Mouse (Mus musculus): Measurements from ENCODE around the gene Map9. TPM values are rescaled to one million over a fixed set of nuclear protein-coding genes. Genes with fewer than 3 reads are reported as not detected.

Gene Map9
- polyA plus RNA-seq, 1 experiment from 2014 or later = 8.9 TPM

DNA sequence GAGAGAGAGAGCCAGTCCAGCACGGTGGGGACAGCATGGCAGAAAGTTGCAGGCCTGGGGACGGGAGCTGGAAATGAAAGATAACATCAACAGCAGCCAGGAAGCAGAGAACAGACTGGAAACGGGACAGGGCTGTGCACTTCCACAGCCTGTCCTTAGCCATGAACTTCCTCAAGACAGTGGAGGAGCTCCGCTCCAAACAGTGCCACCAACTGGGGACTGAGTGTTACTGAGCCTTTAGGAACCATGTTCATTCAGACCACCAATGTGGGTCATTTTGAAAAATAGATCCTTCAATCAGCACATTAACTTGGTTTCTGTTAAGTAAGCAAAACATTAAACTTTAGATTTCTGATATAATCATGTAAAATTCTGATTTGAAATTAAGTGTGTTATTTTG lies 4.6 kb downstream of the Map9 start:
- Histone ChIP-seq H3K4me2 (no peak overlapping the region), H3K27me3 (no peaks in the 10 kb centered on the region), H3K4me1 (peaks cover 7% of the 10 kb centered on the region), H3K9me3 (no peaks in the 10 kb centered on the region), H3K4me3 (no peak overlapping the region), H3K27ac (no peak overlapping the region), H3K36me3 (peaks cover 7% of the 10 kb centered on the region; the same call in 1 of the 2 replicates), H3K9ac (no peak overlapping the region)
- WGBS = 31% methylated on average over 4 of the region's 4 CpGs
- ATAC-seq (ENCODE audit: insufficient number of reproducible peaks, insufficient read depth, low FRiP score, low TSS enrichment, low read depth) = no peak

DNA sequence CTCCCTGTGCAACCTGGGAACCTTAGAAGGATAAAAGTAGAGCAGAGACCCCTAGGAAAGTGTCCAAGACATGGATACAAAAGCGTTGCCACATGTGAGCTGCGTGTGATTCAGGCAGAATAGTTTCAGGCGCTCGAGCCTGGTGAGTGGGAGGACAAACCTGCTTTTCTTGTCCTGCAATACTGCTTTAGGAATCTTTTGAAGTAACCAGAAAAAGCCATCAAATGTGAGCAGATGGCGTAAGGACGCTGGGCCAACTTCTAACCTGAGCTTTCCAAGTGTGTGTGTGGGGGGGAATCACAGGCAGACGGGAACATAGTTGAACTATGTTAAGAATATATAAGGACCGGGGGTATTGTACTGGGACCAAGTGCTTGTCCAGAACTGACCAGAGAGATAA lies 6.7 kb downstream of the Map9 start:
- Histone ChIP-seq H3K27ac (no peak overlapping the region), H3K9ac (no peak overlapping the region), H3K9me3 (no peaks in the 10 kb centered on the region), H3K4me1 (no peaks in the 10 kb centered on the region), H3K27me3 (no peaks in the 10 kb centered on the region), H3K4me3 (no peak overlapping the region), H3K4me2 (no peak overlapping the region), H3K36me3 (peaks cover 7% of the 10 kb centered on the region; the same call in 1 of the 2 replicates)
- 76% methylated on average over 8 of the region's 8 CpGs for WGBS
- no peak for ATAC-seq (ENCODE audit: insufficient number of reproducible peaks, insufficient read depth, low FRiP score, low TSS enrichment, low read depth)

DNA sequence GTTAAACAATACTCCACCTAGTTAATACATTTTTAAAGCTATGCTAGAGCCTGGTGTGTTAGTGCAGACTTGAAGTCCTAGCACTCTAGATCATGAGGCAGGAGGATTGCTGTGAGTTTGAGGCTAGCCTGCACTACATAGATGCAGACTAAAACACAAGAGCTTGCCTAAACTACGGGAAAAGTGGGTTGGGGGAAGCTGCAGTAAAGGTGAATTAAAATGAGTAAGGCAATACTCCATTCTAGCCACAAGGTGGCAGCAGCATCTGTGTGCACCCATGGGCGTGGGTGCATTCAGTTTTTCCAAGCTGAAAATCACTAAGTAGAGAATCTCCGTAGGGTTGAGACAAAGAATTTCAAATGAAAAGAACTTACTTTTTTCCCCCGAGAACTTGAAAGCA lies 7.1 kb downstream of the Map9 start:
- no peak overlapping the region for H3K4me3 ChIP-seq
- H3K9ac ChIP-seq = no peak overlapping the region
- no peak overlapping the region for H3K4me2 ChIP-seq
- 33% methylated on average over 4 of the region's 4 CpGs for WGBS
- no peaks in the 10 kb centered on the region for H3K4me1 ChIP-seq
- no peaks in the 10 kb centered on the region for H3K27me3 ChIP-seq
- H3K9me3 ChIP-seq = no peaks in the 10 kb centered on the region
- H3K27ac ChIP-seq = no peak overlapping the region
- ATAC-seq (ENCODE audit: insufficient number of reproducible peaks, insufficient read depth, low FRiP score, low TSS enrichment, low read depth) = no peak
- peaks cover 7% of the 10 kb centered on the region; the same call in 1 of the 2 replicates for H3K36me3 ChIP-seq

DNA sequence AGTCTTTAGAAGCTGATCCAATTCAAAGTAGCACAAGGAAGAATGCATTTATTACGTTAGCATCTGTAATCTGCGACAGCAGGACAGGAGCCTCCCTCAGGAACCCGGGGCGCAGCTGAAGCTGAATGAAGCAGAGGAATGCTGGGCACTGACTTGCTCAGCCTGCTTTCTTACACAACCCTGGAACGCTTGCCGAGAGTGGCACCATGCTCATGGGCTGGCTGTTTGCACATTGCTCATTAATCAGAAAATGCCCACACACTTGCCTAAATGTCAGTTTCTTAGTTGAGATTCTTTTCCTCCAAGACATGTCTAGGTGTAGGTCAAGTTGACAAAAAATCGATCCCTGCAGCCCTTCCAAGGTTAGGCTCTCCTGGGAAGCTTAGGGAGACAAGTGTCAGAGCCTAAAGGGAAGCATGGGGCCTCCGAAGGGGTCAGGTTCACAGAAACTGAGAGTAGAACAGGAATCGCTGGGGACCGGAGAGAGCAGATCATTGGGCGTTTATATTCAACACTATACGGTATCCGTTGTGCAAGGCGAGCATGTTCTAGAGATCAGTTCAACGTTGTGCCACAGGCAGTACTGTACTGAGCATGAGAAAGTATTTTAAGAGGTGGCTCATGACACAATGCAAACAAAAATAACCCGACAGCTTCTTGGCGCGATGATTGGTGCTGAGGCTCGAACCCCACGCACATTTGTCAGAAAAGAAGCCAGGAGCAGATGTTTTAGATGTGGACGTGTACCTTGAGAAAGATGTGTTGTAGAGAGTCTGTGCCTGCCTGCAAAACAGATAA lies 11.4 kb downstream of the Map9 start:
- Histone ChIP-seq H3K27ac (0 out of 2 replicates have a peak overlapping the region, but pooled peaks have one; percentile 4), H3K4me3 (no peak overlapping the region), H3K4me1 (no peaks in the 10 kb centered on the region), H3K27me3 (no peaks in the 10 kb centered on the region), H3K9ac (no peak overlapping the region), H3K4me2 (no peak overlapping the region), H3K9me3 (no peaks in the 10 kb centered on the region), H3K36me3 (peaks cover 16% of the 10 kb centered on the region)
- WGBS = 72% methylated on average over 21 of the region's 21 CpGs
- ATAC-seq (ENCODE audit: insufficient number of reproducible peaks, insufficient read depth, low FRiP score, low TSS enrichment, low read depth) = 0 out of 2 replicates have a peak, but pooled peaks have one; percentile 10

DNA sequence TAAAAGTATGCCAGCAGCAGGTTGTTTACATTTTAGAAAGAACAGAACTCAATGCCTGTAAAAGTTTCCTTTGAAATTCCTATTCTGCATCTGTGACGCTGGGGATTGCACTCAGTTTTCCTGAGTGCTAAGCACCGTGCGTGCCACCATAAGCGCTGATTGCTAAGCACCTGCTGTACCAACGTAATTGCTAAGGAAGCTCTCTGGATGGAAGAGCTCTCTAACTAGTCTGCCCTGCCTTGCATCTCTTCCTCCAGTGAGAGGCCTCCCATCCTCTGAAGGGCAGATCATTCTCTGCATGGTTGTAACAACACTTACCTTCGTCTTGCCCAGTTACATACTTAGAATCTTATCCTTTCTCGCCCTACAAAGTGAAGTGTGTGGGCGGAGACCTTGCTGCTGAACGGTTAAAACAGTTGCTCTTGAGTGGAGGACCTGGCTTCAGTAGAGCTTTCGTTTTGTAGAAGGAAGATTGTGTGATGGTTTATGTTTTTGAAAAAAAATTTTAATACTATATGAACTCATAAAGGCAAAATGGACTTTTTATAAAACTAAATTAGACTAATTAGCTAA lies 12.7 kb downstream of the Map9 start:
- H3K4me3 ChIP-seq = no peak overlapping the region
- WGBS = 85% methylated on average over 10 of the region's 10 CpGs
- no peaks in the 10 kb centered on the region for H3K27me3 ChIP-seq
- H3K4me1 ChIP-seq = no peaks in the 10 kb centered on the region
- H3K4me2 ChIP-seq = no peak overlapping the region
- no peak for ATAC-seq (ENCODE audit: insufficient number of reproducible peaks, insufficient read depth, low FRiP score, low TSS enrichment, low read depth)
- peaks cover 16% of the 10 kb centered on the region for H3K36me3 ChIP-seq
- no peak overlapping the region for H3K9ac ChIP-seq
- no peak overlapping the region for H3K27ac ChIP-seq
- no peaks in the 10 kb centered on the region for H3K9me3 ChIP-seq

DNA sequence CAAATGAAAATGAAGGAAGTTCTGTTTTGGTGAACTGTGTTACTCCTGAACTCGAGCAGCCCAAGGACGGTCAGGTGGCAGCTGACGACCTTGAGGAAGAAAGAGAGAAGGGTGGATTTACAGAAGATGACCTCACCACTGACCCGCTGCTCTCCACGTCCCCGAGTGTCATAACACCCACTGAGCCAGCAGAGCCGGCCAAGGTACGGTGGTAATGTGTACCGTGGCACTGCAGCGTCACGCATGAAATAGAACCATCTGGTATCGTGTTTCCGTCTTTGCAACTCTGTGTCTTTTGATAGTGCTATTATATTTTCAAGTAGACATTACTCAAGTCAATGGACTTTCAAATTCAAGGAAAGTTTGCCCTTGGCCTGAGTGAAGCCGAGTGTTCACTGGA lies 19.1 kb downstream of the Map9 start:
- no peak for ATAC-seq (ENCODE audit: insufficient number of reproducible peaks, insufficient read depth, low FRiP score, low TSS enrichment, low read depth)
- Histone ChIP-seq H3K9ac (no peak overlapping the region), H3K27me3 (no peaks in the 10 kb centered on the region), H3K27ac (no peak overlapping the region), H3K9me3 (no peaks in the 10 kb centered on the region), H3K36me3 (peaks cover 27% of the 10 kb centered on the region), H3K4me1 (no peaks in the 10 kb centered on the region), H3K4me2 (no peak overlapping the region), H3K4me3 (no peak overlapping the region)
- WGBS = 62% methylated on average over 14 of the region's 14 CpGs

DNA sequence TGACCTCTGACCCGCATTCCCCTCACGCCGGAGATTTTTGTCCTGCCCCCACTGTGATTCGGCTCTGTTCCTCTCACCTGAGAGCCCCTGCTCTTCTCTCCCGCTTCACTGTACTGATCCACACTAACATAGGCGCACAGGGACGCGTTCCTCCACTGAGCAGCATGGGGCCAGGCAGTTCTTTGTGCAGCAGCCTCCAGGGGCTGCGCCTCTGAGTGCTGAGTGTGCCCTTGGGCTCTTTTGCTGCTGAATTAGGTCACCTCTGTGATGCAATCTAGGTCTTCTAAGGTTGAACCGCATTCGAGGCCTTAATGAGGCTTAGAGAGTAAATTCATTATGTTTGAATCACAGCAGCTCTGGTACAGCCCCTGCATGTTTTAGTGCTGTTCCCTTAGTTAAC lies 24.5 kb downstream of the Map9 start:
- Histone ChIP-seq H3K27ac (no peak overlapping the region), H3K36me3 (peaks cover 31% of the 10 kb centered on the region), H3K27me3 (no peaks in the 10 kb centered on the region), H3K4me3 (no peak overlapping the region), H3K9ac (no peak overlapping the region), H3K9me3 (no peaks in the 10 kb centered on the region), H3K4me2 (no peak overlapping the region), H3K4me1 (no peaks in the 10 kb centered on the region)
- no peak for ATAC-seq (ENCODE audit: insufficient number of reproducible peaks, insufficient read depth, low FRiP score, low TSS enrichment, low read depth)
- WGBS = 54% methylated on average over 11 of the region's 11 CpGs

DNA sequence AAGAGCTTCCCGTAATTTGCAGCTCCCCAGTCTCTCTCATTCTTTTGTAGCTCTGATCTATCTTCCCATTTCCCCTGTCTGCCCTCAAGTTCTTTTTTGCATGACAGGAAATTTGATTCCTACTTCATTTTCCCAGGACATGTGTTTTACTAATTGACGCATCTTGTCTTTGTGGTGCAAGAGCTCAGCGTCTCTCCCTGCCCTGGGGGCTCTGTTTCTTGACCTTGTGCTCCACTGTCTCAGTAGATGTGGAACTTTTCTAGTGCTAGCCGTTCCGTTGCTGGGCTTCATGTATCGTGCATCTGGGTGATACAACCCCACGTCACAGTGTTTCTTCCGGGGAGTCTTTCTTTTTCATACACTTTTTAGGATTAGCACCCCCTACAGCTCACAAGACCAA lies 27.2 kb downstream of the Map9 start:
- no peak for ATAC-seq (ENCODE audit: insufficient number of reproducible peaks, insufficient read depth, low FRiP score, low TSS enrichment, low read depth)
- WGBS = 55% methylated on average over 8 of the region's 8 CpGs
- Histone ChIP-seq H3K9ac (no peak overlapping the region), H3K36me3 (peaks cover 28% of the 10 kb centered on the region), H3K4me3 (no peak overlapping the region), H3K4me1 (no peaks in the 10 kb centered on the region), H3K4me2 (no peak overlapping the region), H3K27ac (no peak overlapping the region), H3K9me3 (no peaks in the 10 kb centered on the region), H3K27me3 (no peaks in the 10 kb centered on the region)

DNA sequence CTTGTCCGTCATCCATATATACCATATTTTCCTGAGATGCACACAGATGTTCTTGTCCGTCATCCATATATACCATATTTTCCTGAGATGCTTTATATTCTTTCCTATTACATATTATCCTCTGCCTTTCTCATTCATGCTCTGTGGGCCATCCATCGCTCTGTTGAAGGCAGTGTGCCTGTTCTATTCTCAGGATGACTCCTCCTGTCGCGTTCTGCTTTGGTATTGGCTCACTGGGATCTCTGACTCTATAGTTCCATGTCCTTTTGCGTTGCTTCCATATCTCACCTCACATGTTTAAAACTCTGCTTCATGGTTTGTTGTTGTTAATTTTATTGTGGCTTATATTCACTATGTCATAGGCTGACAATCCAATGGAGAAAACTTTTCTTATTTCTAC lies 48.0 kb downstream of the Map9 start:
- Histone ChIP-seq H3K4me3 (no peak overlapping the region), H3K4me1 (no peaks in the 10 kb centered on the region), H3K9ac (no peak overlapping the region), H3K27ac (no peak overlapping the region), H3K27me3 (no peaks in the 10 kb centered on the region), H3K4me2 (no peak overlapping the region), H3K9me3 (no peaks in the 10 kb centered on the region), H3K36me3 (no peaks in the 10 kb centered on the region)
- WGBS = 85% methylated on average over 6 of the region's 6 CpGs
- no peak for ATAC-seq (ENCODE audit: insufficient number of reproducible peaks, insufficient read depth, low FRiP score, low TSS enrichment, low read depth)

DNA sequence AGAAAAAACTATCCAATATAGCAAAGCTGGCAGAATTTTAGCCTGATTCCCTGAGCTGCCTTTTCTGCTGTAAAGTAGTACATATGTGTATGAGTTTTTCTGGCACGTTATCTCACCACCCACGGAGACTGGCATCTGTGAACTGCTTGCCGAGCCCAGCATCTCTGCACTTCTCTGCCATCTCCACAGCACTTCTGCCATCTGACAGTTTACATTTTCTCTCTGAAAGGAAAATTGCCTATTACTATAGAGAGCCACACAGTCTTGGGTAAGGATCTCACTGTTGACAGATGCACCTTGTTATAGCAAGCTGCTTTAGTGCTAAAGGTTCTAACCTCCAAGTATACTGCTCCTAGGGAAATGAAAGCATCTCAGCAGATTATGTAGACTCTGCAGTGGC lies 48.5 kb downstream of the Map9 start:
- H3K9ac ChIP-seq = no peak overlapping the region
- no peaks in the 10 kb centered on the region for H3K9me3 ChIP-seq
- no peaks in the 10 kb centered on the region for H3K4me1 ChIP-seq
- no peak for ATAC-seq (ENCODE audit: insufficient number of reproducible peaks, insufficient read depth, low FRiP score, low TSS enrichment, low read depth)
- H3K4me3 ChIP-seq = no peak overlapping the region
- H3K36me3 ChIP-seq = no peaks in the 10 kb centered on the region
- 81% methylated on average over 3 of the region's 3 CpGs for WGBS
- no peak overlapping the region for H3K27ac ChIP-seq
- no peak overlapping the region for H3K4me2 ChIP-seq
- no peaks in the 10 kb centered on the region for H3K27me3 ChIP-seq

DNA sequence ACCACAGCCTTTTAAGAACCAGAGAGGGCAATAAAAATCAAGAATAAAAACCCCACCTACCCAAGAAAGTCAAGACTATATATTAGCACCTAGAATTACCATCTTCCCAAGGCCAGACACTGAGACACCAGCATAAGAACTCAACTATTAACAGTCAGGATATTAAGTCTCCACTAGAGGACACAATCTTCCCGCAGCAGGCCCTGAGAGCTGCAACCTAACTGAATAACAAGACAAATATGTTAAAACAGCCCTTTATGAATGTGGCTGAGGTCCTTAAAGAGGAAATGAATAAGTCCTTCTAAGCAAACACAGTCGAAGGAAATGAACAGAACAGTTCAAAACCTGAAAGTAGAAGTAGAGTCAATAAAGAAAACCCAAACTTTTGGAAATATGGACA lies 49.6 kb downstream of the Map9 start:
- Histone ChIP-seq H3K27ac (no peak overlapping the region), H3K4me3 (no peak overlapping the region), H3K9me3 (no peaks in the 10 kb centered on the region), H3K4me2 (no peak overlapping the region), H3K4me1 (no peaks in the 10 kb centered on the region), H3K36me3 (no peaks in the 10 kb centered on the region), H3K9ac (no peak overlapping the region), H3K27me3 (no peaks in the 10 kb centered on the region)
- 53% methylated on average over 2 of the region's 2 CpGs for WGBS
- no peak for ATAC-seq (ENCODE audit: insufficient number of reproducible peaks, insufficient read depth, low FRiP score, low TSS enrichment, low read depth)

DNA sequence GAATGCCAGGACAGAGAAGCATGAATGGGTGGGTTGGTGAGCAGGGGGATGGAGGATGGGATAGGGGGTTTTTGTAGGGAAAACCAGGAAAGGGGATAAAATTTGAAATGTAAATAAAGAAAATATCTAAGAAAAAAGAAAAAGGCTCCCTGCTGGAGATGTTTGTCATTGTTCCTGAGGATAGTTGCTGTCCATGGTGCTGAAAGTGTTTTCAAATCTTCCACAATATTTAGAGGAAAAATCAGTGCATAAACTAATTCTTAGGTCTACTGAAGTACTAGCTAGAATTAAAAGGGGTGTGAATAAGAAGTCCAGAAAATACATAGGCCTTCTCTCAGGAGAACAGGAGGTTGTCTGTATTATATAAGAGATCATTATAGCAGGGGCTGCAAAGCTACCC lies 54.6 kb downstream of the Map9 start:
- H3K27me3 ChIP-seq = no peaks in the 10 kb centered on the region
- H3K36me3 ChIP-seq = no peaks in the 10 kb centered on the region
- H3K4me3 ChIP-seq = no peak overlapping the region
- no peak overlapping the region for H3K27ac ChIP-seq
- H3K9me3 ChIP-seq = no peaks in the 10 kb centered on the region
- no peak overlapping the region for H3K9ac ChIP-seq
- H3K4me2 ChIP-seq = no peak overlapping the region
- no peaks in the 10 kb centered on the region for H3K4me1 ChIP-seq
- no peak for ATAC-seq (ENCODE audit: insufficient number of reproducible peaks, insufficient read depth, low FRiP score, low TSS enrichment, low read depth)

Measured in embryonic facial prominence, embryonic 13.5 days (tissue).